Mouse (Mus musculus): ENCODE data around the gene Fgfr2.

GRCm38 (mm10) chr7:132356185-132356584 lies 767.0 kb downstream of the Fgfr2 start:
- no peak for TF ChIP-seq POLR2A (IDR thresholded peaks at IDR 0.05; ENCODE audit: low read depth, low read length)
- no peak for TF ChIP-seq CTCF (conservative IDR thresholded peaks at IDR 0.05; ENCODE audit: insufficient read depth, insufficient read length, low read depth, low read length)

Measured in kidney, adult 2 months (tissue).